Mouse (Mus musculus) adrenal gland, postnatal 10 days (tissue): ENCODE data around the gene Ccdc130. TPM values are rescaled to one million over a fixed set of nuclear protein-coding genes. Genes with fewer than 3 reads are reported as not detected.
A peak's percentile ranks its signal among the peaks of the same experiment; 100 is the strongest.

Experiments
- DNase-seq: peaks from one replicate; pipeline ENCODE4 v3.0.0; 2021; ENCODE audit warnings: mixed read lengths
- long read RNA-seq, 2 experiments: library from polyadenylated mRNA; stranded (forward); transcript quantifications; one replicate each; pipeline ENCODE4 v2.0.0; 2021
- total RNA-seq, 2 experiments: library from RNA; stranded (reverse); gene quantifications; 2 replicates each; pipeline ENCODE4 v1.2.3; 2021

The Ccdc130 gene
- total RNA-seq = 10 to 100 TPM; 14.2 to 16.5 TPM
- long read RNA-seq, experiment 1, partial matches to known transcripts = 2 of 11 reads
- long read RNA-seq, experiment 1, other reads (novel, unspliced or antisense) = 5 of 11 reads
- long read RNA-seq, experiment 2, partial matches to known transcripts = 3 of 14 reads
- long read RNA-seq, experiment 2, other reads (novel, unspliced or antisense) = 3 of 14 reads

- peak; percentile 99 for DNase-seq
Observed at GRCm38 (mm10) chr8:84269950-84270773, at the start of gene Ccdc130. TSS of gene Ccdc130 (minus strand) at chr8:84270380.

GRCm38 (mm10) chr8:84308376-84308775, 38.2 kb upstream of the Ccdc130 start:
- peak; percentile 8 for DNase-seq

DNA sequence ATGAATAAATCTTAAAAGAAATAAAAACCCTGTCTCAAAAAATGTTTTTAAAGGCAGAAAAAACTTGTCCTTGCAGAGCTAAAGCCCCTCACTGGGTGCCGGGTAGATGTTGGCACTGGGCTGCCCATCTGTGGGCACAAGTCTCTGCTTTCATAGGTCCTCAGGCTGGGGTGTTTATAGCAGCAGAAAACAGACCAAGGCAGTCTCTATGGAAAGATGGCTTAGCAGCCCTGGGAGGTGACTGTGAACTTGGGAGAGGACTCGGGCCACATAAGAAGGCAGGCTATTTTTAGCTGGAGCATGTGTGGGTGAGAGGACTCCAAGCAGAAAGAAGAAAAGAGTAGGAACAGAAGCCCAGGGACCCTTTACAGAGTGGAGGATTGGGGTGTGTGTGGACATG, 33.8 kb upstream of the Ccdc130 start:
- DNase-seq = no peak

- no peak for DNase-seq
Observed at GRCm38 (mm10) chr8:84297029-84297785, 27.0 kb upstream of the Ccdc130 start.

GRCm38 (mm10) chr8:84291688-84292087, 21.5 kb upstream of the Ccdc130 start:
- peak; percentile 69 for DNase-seq

DNA sequence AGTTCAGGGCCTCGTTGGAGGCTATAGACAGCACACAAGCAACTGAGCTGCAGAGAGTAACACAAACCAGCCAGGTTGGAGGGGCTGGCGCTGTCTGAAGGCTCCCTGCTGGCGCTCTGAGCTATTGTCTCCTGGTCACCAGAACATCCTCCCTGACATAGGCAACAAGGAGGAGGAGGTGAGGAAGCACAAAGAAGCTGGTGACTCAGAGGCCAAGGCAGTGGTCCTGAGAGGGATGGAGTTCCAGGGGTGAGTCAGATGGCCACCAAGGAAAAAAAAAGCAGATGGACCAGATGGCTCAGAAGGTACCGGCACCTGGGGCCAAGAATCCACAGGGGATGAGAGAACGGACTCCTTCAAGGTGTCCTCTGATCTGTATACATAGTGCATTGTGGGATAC, 20.9 kb upstream of the Ccdc130 start:
- no peak for DNase-seq

DNA sequence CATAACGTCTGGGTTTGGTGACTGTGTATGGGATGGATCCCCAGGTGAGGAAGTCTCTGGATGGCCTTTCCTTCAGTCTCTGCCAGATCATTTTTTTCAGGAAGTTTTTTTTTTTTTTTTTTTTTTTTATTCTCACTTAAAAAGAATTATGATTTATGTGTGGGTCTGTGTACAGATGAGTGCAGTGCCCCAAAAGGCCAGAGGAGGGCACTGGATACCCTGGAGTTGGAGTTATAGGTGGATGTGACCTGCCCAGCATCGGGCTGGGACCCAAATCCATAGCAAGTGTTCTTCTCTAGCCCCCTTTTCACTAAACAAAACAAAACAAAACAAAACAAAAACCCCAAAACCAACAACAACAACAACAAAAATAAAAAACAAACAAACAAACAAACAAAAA, 18.7 kb upstream of the Ccdc130 start:
- peak; percentile 28 for DNase-seq

GRCm38 (mm10) chr8:84285665-84286064, 15.5 kb upstream of the Ccdc130 start:
- DNase-seq = peak; percentile 61

DNA sequence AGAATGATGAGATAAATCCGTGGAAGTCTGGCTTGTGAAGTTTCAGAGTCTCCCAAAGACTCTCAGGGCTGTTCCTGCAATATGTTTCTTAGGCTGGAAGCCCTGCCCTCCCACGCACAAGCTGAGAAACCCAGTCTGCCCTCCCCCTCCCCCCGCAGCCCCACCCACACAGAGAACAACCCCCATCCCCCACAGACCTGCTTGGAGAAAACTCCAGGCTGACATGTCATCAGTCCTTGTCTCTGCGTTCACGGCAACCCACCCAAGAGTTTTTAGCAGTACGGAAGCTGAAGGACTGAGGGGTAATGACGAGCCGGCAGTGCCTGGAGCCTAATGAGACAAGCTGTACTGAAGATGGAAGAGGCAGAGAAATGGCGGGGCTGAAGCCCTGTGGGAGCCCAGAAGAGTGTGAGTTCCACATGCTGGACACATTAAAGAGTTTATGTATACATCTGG, 14.5 kb upstream of the Ccdc130 start:
- peak; percentile 16 for DNase-seq

DNA sequence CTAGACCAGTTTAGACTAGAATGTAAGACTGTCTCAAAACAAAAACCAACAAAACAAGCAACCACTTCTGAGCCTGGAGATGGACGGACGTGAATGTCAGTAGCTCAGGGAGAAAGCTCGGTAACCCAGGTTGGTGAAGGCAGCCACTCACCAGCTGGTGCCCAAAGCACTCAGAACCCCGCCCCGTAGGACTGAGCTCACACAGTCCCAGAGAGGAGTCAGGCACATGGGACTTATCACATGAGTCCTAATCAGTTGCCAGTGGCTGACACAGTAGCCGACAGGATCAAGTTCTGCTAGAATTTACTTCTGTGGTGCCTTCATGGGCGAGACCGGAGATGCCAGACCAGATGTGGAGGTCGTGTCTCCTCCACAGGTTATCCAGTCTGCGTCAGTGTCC, 10.6 kb upstream of the Ccdc130 start:
- no peak for DNase-seq

GRCm38 (mm10) chr8:84276447-84276846, 6.3 kb upstream of the Ccdc130 start:
- DNase-seq = no peak

DNA sequence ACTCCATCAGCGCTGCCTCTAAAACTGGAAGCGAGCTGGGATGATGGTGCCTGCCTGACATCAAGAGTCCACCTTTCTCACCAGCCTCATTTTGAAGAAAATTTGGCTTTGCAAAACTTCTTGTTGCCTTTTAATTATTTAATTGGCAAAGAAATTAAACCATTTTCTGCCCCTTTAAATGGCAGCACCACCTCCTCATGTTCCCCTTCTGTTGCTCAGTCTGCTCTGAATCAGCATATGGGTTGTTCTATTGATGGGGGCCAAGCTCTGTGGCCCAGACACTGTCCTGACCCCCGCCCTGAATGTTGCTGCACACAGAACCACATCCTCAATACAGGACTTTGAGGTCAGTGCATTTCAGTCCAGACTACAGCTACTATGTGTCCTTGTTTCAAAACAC, 3.8 kb upstream of the Ccdc130 start:
- no peak for DNase-seq

- DNase-seq = no peak
Observed at GRCm38 (mm10) chr8:84272302-84272701, 2.1 kb upstream of the Ccdc130 start.

DNA sequence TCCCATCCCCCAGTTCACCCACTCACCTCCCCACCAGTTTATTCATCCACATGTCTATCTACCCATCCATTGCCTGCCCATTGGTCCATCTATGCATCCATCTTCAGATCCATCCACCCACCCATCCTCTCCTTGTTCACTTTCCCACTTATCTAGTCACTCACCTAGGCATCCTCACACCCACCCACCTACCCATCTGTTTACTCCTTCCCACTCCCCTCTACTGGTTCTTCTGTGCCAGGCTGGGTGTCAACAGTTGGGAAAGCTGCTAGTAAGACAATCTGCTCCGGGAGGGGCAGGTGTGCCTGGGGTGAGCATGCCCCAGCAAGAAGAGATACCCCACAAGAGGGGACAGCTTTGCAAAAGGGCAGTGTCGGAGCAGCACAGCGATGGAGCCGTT, 9.1 kb downstream of the Ccdc130 start:
- DNase-seq = no peak

- DNase-seq = peak; percentile 88
Observed at GRCm38 (mm10) chr8:84256822-84257610, 13.2 kb downstream of the Ccdc130 start, which contains the start of gene Mri1. TSS of gene Mri1 (minus strand) at chr8:84257326.

GRCm38 (mm10) chr8:84256458-84256821, 13.7 kb downstream of the Ccdc130 start:
- peak; percentile 20 for DNase-seq

- no peak for DNase-seq
Observed at GRCm38 (mm10) chr8:84255858-84256257, 14.3 kb downstream of the Ccdc130 start.

- DNase-seq = peak; percentile 91
Observed at GRCm38 (mm10) chr8:84249257-84250170, 20.7 kb downstream of the Ccdc130 start, which contains the start of gene D8Ertd738e. TSS of gene D8Ertd738e (minus strand) at chr8:84249719.

GRCm38 (mm10) chr8:84241821-84242220, 28.4 kb downstream of the Ccdc130 start:
- peak; percentile 35 for DNase-seq

DNA sequence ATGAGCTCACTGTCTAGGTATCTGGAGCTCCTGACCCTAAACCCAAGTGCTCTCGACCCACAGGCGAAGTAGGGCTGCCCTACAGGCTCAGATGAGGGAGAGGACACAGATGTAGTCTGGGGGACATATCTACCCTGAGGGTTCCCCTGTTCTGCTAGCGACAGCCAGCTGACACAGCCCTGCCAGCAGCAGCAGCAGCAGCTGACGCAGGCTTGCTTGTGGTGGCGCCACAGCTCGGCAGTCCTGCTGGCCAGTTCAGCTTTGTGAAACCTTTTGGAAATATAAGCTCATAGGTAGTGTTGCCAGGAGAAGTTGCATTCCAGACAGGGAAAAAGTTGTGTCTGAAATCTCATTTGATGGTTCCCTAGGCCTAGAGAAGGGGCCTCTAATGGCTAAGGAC, 29.0 kb downstream of the Ccdc130 start:
- no peak for DNase-seq
